Mouse (Mus musculus): Measurements from ENCODE around the gene Gm49387. TPM values are rescaled to one million over a fixed set of nuclear protein-coding genes. Genes with fewer than 3 reads are reported as not detected.

The Gm49387 gene
- polyA plus RNA-seq, 1 experiment from 2014 or later: 1.7 TPM

GRCm38 (mm10) chr14:31530847-31531246 lies 109.8 kb downstream of the Gm49387 start:
- H3K9ac ChIP-seq (ENCODE audit: low read depth, low read length): no peak overlapping the region
- H3K4me2 ChIP-seq (ENCODE audit: low read length): no peak overlapping the region
- H3K9me3 ChIP-seq (ENCODE audit: control insufficient read depth, low read length): no peaks in the 10 kb centered on the region
- H3K4me3 ChIP-seq (ENCODE audit: low read length): no peak overlapping the region
- no peaks in the 10 kb centered on the region for H3K36me3 ChIP-seq (ENCODE audit: control insufficient read depth, insufficient read depth, low read length)
- no peaks in the 10 kb centered on the region for H3K4me1 ChIP-seq (ENCODE audit: control insufficient read depth, insufficient read depth, low read depth, low read length)
- H3K27me3 ChIP-seq (replicated peaks; ENCODE audit: control insufficient read depth, insufficient read depth, low read length): no peaks in the 10 kb centered on the region
- WGBS: 89% methylated on average over 4 of the region's 4 CpGs
- no peak overlapping the region for H3K27ac ChIP-seq (ENCODE audit: low read depth, low read length)
- no peak for ATAC-seq

DNA sequence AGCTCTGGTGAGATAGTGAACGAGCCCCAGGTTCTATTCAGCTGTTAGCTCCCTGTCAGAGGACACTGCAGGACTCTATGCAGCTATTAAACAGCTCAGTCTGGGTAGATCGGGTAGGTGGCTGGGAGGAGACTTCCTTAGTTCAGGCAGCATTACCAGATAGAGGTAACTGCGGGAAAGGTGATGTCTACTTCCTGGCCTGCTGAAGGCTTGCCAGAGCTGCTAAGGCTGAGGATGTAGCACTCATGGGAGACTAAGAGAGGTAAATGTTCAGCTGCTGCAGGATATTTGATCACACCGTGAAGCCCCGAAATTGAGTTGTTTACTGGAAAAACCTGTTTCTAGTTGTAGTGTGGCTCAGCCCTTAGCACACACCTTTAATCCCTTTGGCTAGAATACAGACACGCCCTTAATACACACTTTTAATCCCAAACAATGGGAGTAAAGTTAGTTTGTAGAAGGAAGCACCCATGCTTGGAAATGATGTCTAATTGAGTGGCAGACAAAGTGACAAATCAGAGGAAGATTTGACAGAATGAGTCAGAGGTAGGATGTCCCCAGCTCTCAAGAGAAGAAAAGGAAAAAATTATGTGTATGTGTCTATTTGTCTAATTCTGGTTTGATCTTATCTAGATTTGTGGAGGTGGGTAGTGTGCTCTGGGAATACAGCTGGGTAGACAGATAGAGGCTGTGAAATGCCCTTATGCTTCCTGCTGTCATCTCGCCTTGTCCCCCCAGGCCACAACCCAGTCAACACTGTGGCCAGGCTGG lies 115.5 kb downstream of the Gm49387 start:
- no peaks in the 10 kb centered on the region for H3K9me3 ChIP-seq (ENCODE audit: control insufficient read depth, low read length)
- no peak overlapping the region for H3K9ac ChIP-seq (ENCODE audit: low read depth, low read length)
- WGBS: 82% methylated on average over 7 of the region's 7 CpGs
- no peak overlapping the region for H3K4me3 ChIP-seq (ENCODE audit: low read length)
- no peak overlapping the region for H3K4me2 ChIP-seq (ENCODE audit: low read length)
- H3K27ac ChIP-seq (ENCODE audit: low read depth, low read length): no peak overlapping the region
- no peak for ATAC-seq
- H3K4me1 ChIP-seq (ENCODE audit: control insufficient read depth, insufficient read depth, low read depth, low read length): no peaks in the 10 kb centered on the region
- H3K36me3 ChIP-seq (ENCODE audit: control insufficient read depth, insufficient read depth, low read length): no peaks in the 10 kb centered on the region
- H3K27me3 ChIP-seq (replicated peaks; ENCODE audit: control insufficient read depth, insufficient read depth, low read length): no peaks in the 10 kb centered on the region

GRCm38 (mm10) chr14:31521318-31521717 lies 119.4 kb downstream of the Gm49387 start:
- no peaks in the 10 kb centered on the region for H3K36me3 ChIP-seq (ENCODE audit: control insufficient read depth, insufficient read depth, low read length)
- ATAC-seq: no peak
- no peaks in the 10 kb centered on the region for H3K9me3 ChIP-seq (ENCODE audit: control insufficient read depth, low read length)
- no peaks in the 10 kb centered on the region for H3K4me1 ChIP-seq (ENCODE audit: control insufficient read depth, insufficient read depth, low read depth, low read length)
- H3K4me2 ChIP-seq (ENCODE audit: low read length): no peak overlapping the region
- no peak overlapping the region for H3K27ac ChIP-seq (ENCODE audit: low read depth, low read length)
- 82% methylated on average over 2 of the region's 2 CpGs for WGBS
- H3K9ac ChIP-seq (ENCODE audit: low read depth, low read length): no peak overlapping the region
- no peak overlapping the region for H3K4me3 ChIP-seq (ENCODE audit: low read length)
- H3K27me3 ChIP-seq (replicated peaks; ENCODE audit: control insufficient read depth, insufficient read depth, low read length): no peaks in the 10 kb centered on the region

GRCm38 (mm10) chr14:31519165-31519564 lies 121.5 kb downstream of the Gm49387 start:
- no peak overlapping the region for H3K4me2 ChIP-seq (ENCODE audit: low read length)
- WGBS: 58% methylated on average over 3 of the region's 3 CpGs
- no peak for ATAC-seq
- H3K4me1 ChIP-seq (ENCODE audit: control insufficient read depth, insufficient read depth, low read depth, low read length): no peaks in the 10 kb centered on the region
- peaks cover 6% of the 10 kb centered on the region; the same call in 1 of the 2 replicates for H3K9me3 ChIP-seq (ENCODE audit: control insufficient read depth, low read length)
- no peak overlapping the region for H3K27ac ChIP-seq (ENCODE audit: low read depth, low read length)
- no peaks in the 10 kb centered on the region for H3K27me3 ChIP-seq (replicated peaks; ENCODE audit: control insufficient read depth, insufficient read depth, low read length)
- H3K4me3 ChIP-seq (ENCODE audit: low read length): no peak overlapping the region
- H3K9ac ChIP-seq (ENCODE audit: low read depth, low read length): no peak overlapping the region
- H3K36me3 ChIP-seq (ENCODE audit: control insufficient read depth, insufficient read depth, low read length): no peaks in the 10 kb centered on the region

GRCm38 (mm10) chr14:31515895-31516294 lies 124.8 kb downstream of the Gm49387 start:
- Histone ChIP-seq H3K4me2 (ENCODE audit: low read length) (no peak overlapping the region), H3K9ac (ENCODE audit: low read depth, low read length) (no peak overlapping the region), H3K4me1 (ENCODE audit: control insufficient read depth, insufficient read depth, low read depth, low read length) (no peaks in the 10 kb centered on the region), H3K27ac (ENCODE audit: low read depth, low read length) (no peak overlapping the region), H3K27me3 (replicated peaks; ENCODE audit: control insufficient read depth, insufficient read depth, low read length) (no peaks in the 10 kb centered on the region), H3K4me3 (ENCODE audit: low read length) (no peak overlapping the region), H3K36me3 (ENCODE audit: control insufficient read depth, insufficient read depth, low read length) (no peaks in the 10 kb centered on the region), H3K9me3 (ENCODE audit: control insufficient read depth, low read length) (peaks cover 8% of the 10 kb centered on the region; the same call in 1 of the 2 replicates)
- WGBS: 93% methylated on average over 2 of the region's 2 CpGs
- no peak for ATAC-seq

- Histone ChIP-seq H3K4me3 (ENCODE audit: low read length) (no peak overlapping the region), H3K27me3 (replicated peaks; ENCODE audit: control insufficient read depth, insufficient read depth, low read length) (no peaks in the 10 kb centered on the region), H3K9me3 (ENCODE audit: control insufficient read depth, low read length) (peaks cover 8% of the 10 kb centered on the region; the same call in 1 of the 2 replicates)
These were observed 130.4 kb downstream of the Gm49387 start for GRCm38 (mm10) chr14:31510322-31510721.

DNA sequence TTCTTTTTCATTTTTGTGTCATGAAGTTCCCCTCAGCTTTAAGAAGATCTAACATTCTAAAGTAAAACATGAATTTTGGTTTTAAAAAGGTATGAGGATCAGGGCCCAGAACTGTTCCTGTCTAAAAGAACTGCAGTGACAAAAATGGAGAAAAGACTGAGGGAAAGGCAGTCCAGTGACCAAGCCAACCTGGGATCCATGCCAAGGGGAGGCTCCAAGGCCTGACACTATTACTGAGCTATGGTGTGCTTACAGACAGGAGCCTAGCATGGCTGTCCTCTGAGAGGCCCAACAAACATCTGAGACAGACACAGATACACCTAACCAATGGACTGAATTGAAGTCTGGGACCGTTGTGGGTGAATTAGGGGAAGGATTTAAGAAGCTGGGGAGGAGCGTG lies 130.8 kb downstream of the Gm49387 start:
- ATAC-seq: no peak
- Histone ChIP-seq H3K4me3 (ENCODE audit: low read length) (no peak overlapping the region), H3K27ac (ENCODE audit: low read depth, low read length) (no peak overlapping the region), H3K9me3 (ENCODE audit: control insufficient read depth, low read length) (peaks cover 8% of the 10 kb centered on the region; the same call in 1 of the 2 replicates), H3K4me1 (ENCODE audit: control insufficient read depth, insufficient read depth, low read depth, low read length) (no peaks in the 10 kb centered on the region), H3K4me2 (ENCODE audit: low read length) (no peak overlapping the region), H3K9ac (ENCODE audit: low read depth, low read length) (no peak overlapping the region), H3K27me3 (replicated peaks; ENCODE audit: control insufficient read depth, insufficient read depth, low read length) (no peaks in the 10 kb centered on the region), H3K36me3 (ENCODE audit: control insufficient read depth, insufficient read depth, low read length) (peaks cover 31% of the 10 kb centered on the region)
- WGBS: 98% methylated on average over 2 of the region's 2 CpGs

More at GRCm38 (mm10) chr14:31510322-31510721, 130.4 kb downstream of the Gm49387 start:
- 89% methylated on average over 3 of the region's 3 CpGs for WGBS
- ATAC-seq: no peak
- Histone ChIP-seq H3K36me3 (ENCODE audit: control insufficient read depth, insufficient read depth, low read length) (peaks cover 28% of the 10 kb centered on the region), H3K9ac (ENCODE audit: low read depth, low read length) (no peak overlapping the region), H3K27ac (ENCODE audit: low read depth, low read length) (no peak overlapping the region), H3K4me1 (ENCODE audit: control insufficient read depth, insufficient read depth, low read depth, low read length) (no peaks in the 10 kb centered on the region), H3K4me2 (ENCODE audit: low read length) (no peak overlapping the region)

- H3K4me3 ChIP-seq (ENCODE audit: low read length): no peak overlapping the region
These were observed 134.2 kb downstream of the Gm49387 start for GRCm38 (mm10) chr14:31506456-31506855.

DNA sequence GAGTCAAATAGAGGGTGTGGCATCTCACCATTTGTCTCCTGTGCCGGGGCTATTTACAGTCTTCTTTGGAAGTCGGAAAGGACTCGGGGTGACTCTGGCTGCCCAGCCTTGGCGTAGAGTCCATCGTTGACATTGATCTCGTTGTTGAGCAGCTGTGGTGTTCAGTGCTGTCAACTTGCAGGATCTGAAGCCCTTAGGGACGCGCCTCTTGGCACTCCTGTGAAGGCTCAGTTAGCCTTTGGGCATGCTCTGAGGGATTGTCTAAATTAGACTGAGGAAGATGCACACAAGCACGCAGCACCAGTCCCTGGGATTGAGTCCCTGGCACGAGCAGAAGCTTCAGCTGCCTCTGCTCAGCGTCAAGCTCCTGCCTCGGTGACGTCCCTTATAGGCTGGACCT lies 137.3 kb downstream of the Gm49387 start:
- Histone ChIP-seq H3K4me2 (ENCODE audit: low read length) (no peak overlapping the region), H3K4me3 (ENCODE audit: low read length) (no peak overlapping the region), H3K4me1 (ENCODE audit: control insufficient read depth, insufficient read depth, low read depth, low read length) (no peaks in the 10 kb centered on the region), H3K9ac (ENCODE audit: low read depth, low read length) (no peak overlapping the region), H3K27me3 (replicated peaks; ENCODE audit: control insufficient read depth, insufficient read depth, low read length) (no peaks in the 10 kb centered on the region), H3K27ac (ENCODE audit: low read depth, low read length) (no peak overlapping the region), H3K9me3 (ENCODE audit: control insufficient read depth, low read length) (no peaks in the 10 kb centered on the region), H3K36me3 (ENCODE audit: control insufficient read depth, insufficient read depth, low read length) (peaks cover 52% of the 10 kb centered on the region)
- 89% methylated on average over 13 of the region's 13 CpGs for WGBS
- ATAC-seq: no peak

More at GRCm38 (mm10) chr14:31506456-31506855, 134.2 kb downstream of the Gm49387 start:
- H3K4me1 ChIP-seq (ENCODE audit: control insufficient read depth, insufficient read depth, low read depth, low read length): no peaks in the 10 kb centered on the region
- no peak overlapping the region for H3K4me2 ChIP-seq (ENCODE audit: low read length)
- WGBS: 97% methylated on average over 6 of the region's 6 CpGs
- no peak for ATAC-seq
- H3K27ac ChIP-seq (ENCODE audit: low read depth, low read length): no peak overlapping the region
- H3K9me3 ChIP-seq (ENCODE audit: control insufficient read depth, low read length): no peaks in the 10 kb centered on the region
- no peak overlapping the region for H3K9ac ChIP-seq (ENCODE audit: low read depth, low read length)
- H3K36me3 ChIP-seq (ENCODE audit: control insufficient read depth, insufficient read depth, low read length): peaks cover 55% of the 10 kb centered on the region
- H3K27me3 ChIP-seq (replicated peaks; ENCODE audit: control insufficient read depth, insufficient read depth, low read length): no peaks in the 10 kb centered on the region

All from hindbrain, embryonic 16.5 days (tissue).